Mouse (Mus musculus) stomach, postnatal 0 days (tissue): Measurements from ENCODE around the gene Lamtor2. TPM values are rescaled to one million over a fixed set of nuclear protein-coding genes. Genes with fewer than 3 reads are reported as not detected.

ENCODE experiments used
- ATAC-seq: fragments of 200-750 bp; cut with Nextera tagmentation; 2 replicates; pipeline ENCODE4 v1.8.0; 2017; ENCODE audit not compliant: low FRiP score, low TSS enrichment
- DNase-seq: peaks from one replicate; pipeline ENCODE4 v3.0.0-alpha.2; 2016; ENCODE audit warnings: low spot score
- H3K27ac ChIP-seq: fragments of 300-500 bp; sonication (generic); replicated peaks from 2 replicates; pipeline ENCODE4 v1.5.1; 2014; ENCODE audit warnings: mild to moderate bottlenecking, control low read depth
- H3K27me3 ChIP-seq: fragments of 300-500 bp; sonication (generic); 2 replicates; pipeline ENCODE4 v1.6.1; 2014; ENCODE audit warnings: low read length; ENCODE audit not compliant: control insufficient read depth, insufficient read depth
- H3K36me3 ChIP-seq: fragments of 300-500 bp; sonication (generic); 2 replicates; pipeline ENCODE4 v1.6.1; 2014; ENCODE audit warnings: low read length, mixed read lengths; ENCODE audit not compliant: control insufficient read depth, insufficient read depth
- H3K4me1 ChIP-seq: fragments of 300-500 bp; sonication (generic); replicated peaks from 2 replicates; pipeline ENCODE4 v1.6.1; 2014; ENCODE audit warnings: antibody characterized with exemption; ENCODE audit not compliant: control insufficient read depth, insufficient read depth
- H3K4me2 ChIP-seq: fragments of 300-500 bp; sonication (generic); replicated peaks from 2 replicates; pipeline ENCODE4 v1.6.1; 2014; ENCODE audit warnings: low read depth, mild to moderate bottlenecking, control low read depth, moderate library complexity
- H3K4me3 ChIP-seq: fragments of 300-500 bp; sonication (generic); 2 replicates; pipeline ENCODE4 v1.5.1; 2014; ENCODE audit warnings: low read depth, low read length, control low read depth
- H3K9ac ChIP-seq: fragments of 300-500 bp; sonication (generic); 2 replicates; pipeline ENCODE4 v1.6.1; 2014; ENCODE audit warnings: mild to moderate bottlenecking, low read length, control low read depth, mixed read lengths
- H3K9me3 ChIP-seq: fragments of 300-500 bp; sonication (generic); 2 replicates; pipeline ENCODE4 v1.6.1; 2016; ENCODE audit warnings: low read length; ENCODE audit not compliant: control insufficient read depth
- CTCF ChIP-seq: IDR thresholded peaks from 2 replicates; pipeline ENCODE4 v1.5.1; 2016; ENCODE audit warnings: antibody characterized with exemption, low read depth, mild to moderate bottlenecking, moderate library complexity
- EP300 ChIP-seq: optimal IDR thresholded peaks from 2 replicates; pipeline ENCODE3; 2016; ENCODE audit warnings: antibody characterized with exemption
- WGBS: fragments of 180-500 bp; shearing (Covaris S2); extraction: QIAGEN DNeasy Blood & Tissue Kit; methylation state at CpG from one replicate; pipeline ENCODE4 v1.1.7; 2014; 5-methylcytosine and 5-hydroxymethylcytosine counted together
- polyA plus RNA-seq: library from polyadenylated mRNA; unstranded; fragments of >200 nt; fragmentation: Nextera tagmentation; extraction: Ambion mirVana; gene quantifications from 2 replicates; pipeline ENCODE4 v1.2.1, GENCODE M21; 2015

Lamtor2 gene
- polyA plus RNA-seq, 1 experiment from 2014 or later, result 157 TPM

DNA sequence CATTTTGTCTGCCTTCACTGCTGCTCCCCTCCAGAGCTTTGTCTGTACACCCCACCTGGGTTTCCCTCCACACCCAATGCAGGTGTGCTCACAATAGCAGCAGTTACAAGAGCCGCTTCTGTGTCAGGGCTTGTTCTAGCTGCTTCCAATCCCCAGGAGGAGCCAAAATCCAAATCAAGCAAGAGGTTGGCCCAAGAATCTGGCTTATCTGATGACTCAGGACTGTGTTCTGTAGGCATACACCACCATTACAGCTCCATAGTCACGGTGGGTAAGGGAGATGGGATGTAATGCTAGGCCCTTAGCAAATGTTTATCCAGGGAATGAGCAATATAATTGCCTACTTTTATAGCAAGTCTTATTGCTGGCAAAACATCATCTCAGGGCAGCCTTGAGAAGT lies 36.5 kb downstream of the Lamtor2 start:
- Histone ChIP-seq H3K27ac (peak overlapping the region; percentile 65), H3K9ac (no peak overlapping the region)
- 64% methylated on average over 2 of the region's 2 CpGs for WGBS

DNA sequence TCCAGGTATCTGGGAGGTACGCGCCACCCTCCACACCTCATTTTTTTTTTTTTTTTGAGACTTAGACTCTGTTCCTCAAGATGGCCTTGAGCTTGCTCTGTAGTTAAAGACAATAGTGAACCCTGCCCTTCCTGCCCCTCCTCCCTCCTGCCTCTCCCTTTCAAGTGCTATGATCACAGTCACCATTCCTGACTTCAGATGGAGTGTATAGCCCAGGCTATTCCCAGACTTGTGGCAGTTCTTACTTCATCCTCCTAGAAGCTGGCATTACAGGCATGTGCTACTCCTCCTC lies 37.8 kb downstream of the Lamtor2 start:
- DNase-seq, result no peak
- no peaks in the 10 kb centered on the region for H3K9me3 ChIP-seq
- peaks cover 18% of the 10 kb centered on the region for H3K4me1 ChIP-seq
- 69% methylated on average over 2 of the region's 2 CpGs for WGBS
- peak overlapping the region; percentile 61; the same call in 1 of the 2 replicates for H3K27ac ChIP-seq
- no peak for TF ChIP-seq EP300
- TF ChIP-seq CTCF, result no peak
- H3K4me2 ChIP-seq, result no peak overlapping the region
- no peak overlapping the region for H3K9ac ChIP-seq
- no peak for ATAC-seq
- H3K36me3 ChIP-seq, result no peaks in the 10 kb centered on the region
- H3K27me3 ChIP-seq, result no peaks in the 10 kb centered on the region
- H3K4me3 ChIP-seq, result no peak overlapping the region

More for the DNA sequence above, 36.5 kb downstream of the Lamtor2 start:
- Histone ChIP-seq H3K4me3 (no peak overlapping the region), H3K36me3 (no peaks in the 10 kb centered on the region), H3K4me1 (peaks cover 18% of the 10 kb centered on the region), H3K9me3 (no peaks in the 10 kb centered on the region), H3K27me3 (no peaks in the 10 kb centered on the region), H3K4me2 (no peak overlapping the region)
- TF ChIP-seq CTCF, result no peak
- TF ChIP-seq EP300, result no peak
- no peak for ATAC-seq
- DNase-seq, result no peak

DNA sequence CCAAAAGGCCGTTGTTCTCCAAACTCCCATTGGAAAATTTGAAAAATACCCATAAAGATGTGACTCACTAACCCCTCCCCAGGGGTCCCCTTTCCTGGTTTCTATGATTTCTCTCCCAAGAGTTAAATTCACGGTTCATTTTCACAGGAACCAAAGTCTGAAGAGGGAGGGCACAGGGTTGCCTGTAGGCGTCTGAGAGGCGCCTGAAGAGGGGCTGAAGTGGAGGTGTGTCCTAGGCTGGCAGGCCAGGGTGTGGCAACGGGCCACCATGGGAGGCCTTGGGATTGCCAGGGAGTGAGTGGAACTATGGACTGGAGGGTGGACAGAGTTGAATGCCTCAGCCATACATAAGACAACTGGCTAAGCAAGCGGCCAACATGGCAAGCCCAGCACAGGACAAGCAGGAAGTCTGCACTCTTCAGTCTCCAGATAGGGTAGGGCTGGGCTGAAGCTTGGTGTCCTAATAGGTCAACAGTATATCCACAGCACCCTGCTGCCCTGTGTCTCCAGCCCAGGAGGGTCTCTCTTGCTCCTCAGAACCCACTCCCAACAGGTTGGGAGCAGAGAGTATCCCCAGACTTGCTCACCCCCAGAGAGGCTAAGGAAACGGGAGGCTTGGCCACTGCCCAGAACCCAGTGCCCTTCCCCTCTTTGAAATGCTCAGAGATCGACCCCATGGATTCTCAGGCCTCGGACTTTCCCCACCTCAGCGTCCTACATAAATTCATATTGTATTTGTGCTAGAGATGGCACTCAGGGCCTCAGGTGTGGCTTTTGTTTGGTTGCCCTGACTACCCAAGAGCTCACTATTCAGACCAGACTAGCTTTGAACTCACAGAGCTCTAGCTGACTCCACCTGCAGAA lies 38.4 kb downstream of the Lamtor2 start:
- ATAC-seq (no peak), DNase-seq (peak; percentile 38)
- peak overlapping the region; percentile 61 for H3K27ac ChIP-seq
- no peak overlapping the region for H3K4me2 ChIP-seq
- H3K27me3 ChIP-seq, result no peaks in the 10 kb centered on the region
- H3K4me3 ChIP-seq, result no peak overlapping the region
- no peaks in the 10 kb centered on the region for H3K36me3 ChIP-seq
- 64% methylated on average over 10 of the region's 10 CpGs for WGBS
- H3K9me3 ChIP-seq, result no peaks in the 10 kb centered on the region
- no peak for TF ChIP-seq EP300
- no peak for TF ChIP-seq CTCF
- H3K4me1 ChIP-seq, result peaks cover 18% of the 10 kb centered on the region
- H3K9ac ChIP-seq, result no peak overlapping the region

DNA sequence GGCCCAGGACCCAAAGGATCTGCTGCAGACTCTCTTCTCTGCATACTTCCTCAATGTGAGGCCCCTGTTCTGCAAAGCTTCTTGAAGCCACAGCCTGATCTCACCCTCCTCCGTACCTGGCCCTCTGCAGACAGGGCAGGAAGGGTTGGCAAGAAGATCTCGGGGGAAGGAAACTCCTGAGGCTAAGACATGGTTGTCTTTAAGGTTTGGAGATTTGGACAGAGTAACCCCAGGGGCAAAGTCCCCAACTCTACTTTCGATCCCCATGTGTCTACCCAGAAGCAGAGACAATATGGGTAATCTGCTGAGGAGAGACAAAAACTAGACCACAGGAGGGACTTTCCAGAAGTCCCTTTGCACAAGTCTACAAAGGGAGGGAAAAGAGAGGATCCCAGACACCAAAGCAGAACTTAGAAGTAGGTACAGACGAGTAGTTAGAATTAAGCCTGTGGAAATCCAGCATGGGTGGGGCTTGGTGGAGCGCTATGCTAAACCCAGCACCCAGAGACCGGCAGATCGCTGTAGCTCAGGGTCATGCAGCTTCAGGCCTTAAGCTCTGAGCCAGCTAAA lies 39.2 kb downstream of the Lamtor2 start:
- no peaks in the 10 kb centered on the region for H3K27me3 ChIP-seq
- H3K9me3 ChIP-seq, result no peaks in the 10 kb centered on the region
- no peak overlapping the region for H3K4me2 ChIP-seq
- no peak overlapping the region for H3K9ac ChIP-seq
- TF ChIP-seq EP300 (no peak), CTCF (no peak)
- H3K4me1 ChIP-seq, result peaks cover 21% of the 10 kb centered on the region
- no peak overlapping the region for H3K4me3 ChIP-seq
- H3K36me3 ChIP-seq, result no peaks in the 10 kb centered on the region
- H3K27ac ChIP-seq, result peak overlapping the region; percentile 61
- ATAC-seq, result no peak
- DNase-seq, result no peak
- WGBS, result 55% methylated on average over 7 of the region's 7 CpGs

DNA sequence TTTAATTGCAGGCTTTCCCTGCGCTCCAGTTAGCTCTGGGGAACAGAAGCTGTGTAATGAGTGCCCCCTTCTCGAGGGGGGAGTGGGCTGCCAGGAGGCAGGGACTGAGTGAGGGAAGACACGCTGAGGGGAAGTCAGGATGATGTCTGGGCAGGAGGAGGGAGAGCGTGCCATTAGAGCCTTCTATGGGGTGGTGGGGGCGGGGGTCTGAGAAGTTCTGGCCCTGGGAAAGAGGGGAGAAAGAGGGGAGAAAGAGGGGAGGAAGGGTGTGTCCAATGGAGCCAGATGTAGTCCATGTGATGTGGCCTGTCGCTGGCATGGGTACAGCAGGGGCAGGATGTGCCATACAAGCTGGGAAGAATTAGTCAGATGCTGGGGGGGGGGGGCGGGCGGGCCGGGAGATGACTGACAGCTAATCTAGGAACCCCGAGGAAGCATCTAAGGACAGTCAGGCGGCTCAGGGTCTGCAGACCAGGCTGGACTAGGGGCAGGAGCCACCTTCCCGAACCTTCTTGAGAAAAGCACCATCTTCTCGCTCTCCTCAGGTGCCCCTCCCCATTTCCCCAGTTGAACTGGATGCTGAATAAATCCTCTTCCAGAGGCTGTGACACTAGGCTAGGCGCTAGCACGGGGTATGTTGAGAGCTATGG lies 39.9 kb downstream of the Lamtor2 start:
- peak; percentile 40 for DNase-seq
- H3K36me3 ChIP-seq, result no peaks in the 10 kb centered on the region
- no peak for ATAC-seq
- no peak overlapping the region for H3K9ac ChIP-seq
- H3K27me3 ChIP-seq, result no peaks in the 10 kb centered on the region
- no peak for TF ChIP-seq EP300
- no peak for TF ChIP-seq CTCF
- 37% methylated on average over 11 of the region's 15 CpGs for WGBS
- no peak overlapping the region for H3K4me2 ChIP-seq
- peaks cover 21% of the 10 kb centered on the region for H3K4me1 ChIP-seq
- no peaks in the 10 kb centered on the region for H3K9me3 ChIP-seq
- H3K27ac ChIP-seq, result peak overlapping the region; percentile 81
- H3K4me3 ChIP-seq, result no peak overlapping the region
